Mouse (Mus musculus): ENCODE results near the gene Gal3st4. TPM values are rescaled to one million over a fixed set of nuclear protein-coding genes. Genes with fewer than 3 reads are reported as not detected.

Gal3st4 gene
- polyA plus RNA-seq, 1 experiment = 2.0 TPM

GRCm38 (mm10) chr5:138255353-138256093 is 17.1 kb downstream of the Gal3st4 start, which contains the start of gene Lamtor4:
Gene Lamtor4 (plus strand): TSS chr5:138255482.
- under 1% methylated on average over 38 of the region's 38 CpGs for WGBS
- peak within 1 kb of the TSS; percentile 77 for H3K27ac ChIP-seq (ENCODE audit: insufficient read depth, low read length)

DNA sequence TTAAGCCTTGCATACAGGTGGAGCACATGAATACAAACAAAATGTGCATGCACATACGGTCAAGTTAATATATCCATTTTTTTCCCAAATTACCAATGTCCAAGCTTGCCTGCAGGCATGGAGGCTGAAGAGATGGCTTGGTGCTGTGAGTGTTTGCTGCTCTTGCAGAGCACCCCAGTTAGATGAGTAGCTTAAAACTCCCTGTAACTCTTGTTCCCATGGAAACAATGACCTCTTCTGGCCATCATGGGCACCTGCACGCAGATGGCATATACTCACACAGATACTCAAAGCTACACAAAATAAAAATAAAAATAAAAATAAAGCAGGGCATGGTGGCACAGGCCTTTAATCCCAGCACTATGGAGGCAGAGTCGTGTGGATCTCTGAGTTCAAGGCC is 19.6 kb downstream of the Gal3st4 start:
- WGBS = 95% methylated on average over 3 of the region's 3 CpGs
- Histone ChIP-seq H3K4me1 (ENCODE audit: control insufficient read depth, insufficient read depth, low read length) (no peaks in the 10 kb centered on the region; the same call in 1 of the 2 replicates), H3K4me3 (replicated peaks; ENCODE audit: insufficient read depth, low read depth, low read length) (no peak overlapping the region), H3K27me3 (ENCODE audit: control insufficient read depth, insufficient read depth, low read length) (no peaks in the 10 kb centered on the region), H3K27ac (ENCODE audit: insufficient read depth, low read length) (no peak overlapping the region)
- TF ChIP-seq CTCF (IDR thresholded peaks at IDR 0.05; ENCODE audit: borderline replicate concordance, insufficient read depth, low read depth, low read length) = no peak
- no peak for TF ChIP-seq POLR2A (IDR thresholded peaks at IDR 0.05; ENCODE audit: borderline replicate concordance, insufficient read depth, low read length)
- no peak for DNase-seq

More at GRCm38 (mm10) chr5:138255353-138256093, 17.1 kb downstream of the Gal3st4 start, which contains the start of gene Lamtor4:
- peak; percentile 95 to 99 for DNase-seq
- H3K27me3 ChIP-seq (ENCODE audit: control insufficient read depth, insufficient read depth, low read length) = no peaks in the 10 kb centered on the region
- TF ChIP-seq CTCF (IDR thresholded peaks at IDR 0.05; ENCODE audit: borderline replicate concordance, insufficient read depth, low read depth, low read length) = peak; percentile 38; the same call in 1 of the 2 replicates
- peak; percentile 94 for TF ChIP-seq POLR2A (IDR thresholded peaks at IDR 0.05; ENCODE audit: borderline replicate concordance, insufficient read depth, low read length)
- H3K4me1 ChIP-seq (ENCODE audit: control insufficient read depth, insufficient read depth, low read length) = no peaks in the 10 kb centered on the region; the same call in 1 of the 2 replicates
- H3K4me3 ChIP-seq (replicated peaks; ENCODE audit: insufficient read depth, low read depth, low read length) = peak within 1 kb of the TSS; percentile 91

DNA sequence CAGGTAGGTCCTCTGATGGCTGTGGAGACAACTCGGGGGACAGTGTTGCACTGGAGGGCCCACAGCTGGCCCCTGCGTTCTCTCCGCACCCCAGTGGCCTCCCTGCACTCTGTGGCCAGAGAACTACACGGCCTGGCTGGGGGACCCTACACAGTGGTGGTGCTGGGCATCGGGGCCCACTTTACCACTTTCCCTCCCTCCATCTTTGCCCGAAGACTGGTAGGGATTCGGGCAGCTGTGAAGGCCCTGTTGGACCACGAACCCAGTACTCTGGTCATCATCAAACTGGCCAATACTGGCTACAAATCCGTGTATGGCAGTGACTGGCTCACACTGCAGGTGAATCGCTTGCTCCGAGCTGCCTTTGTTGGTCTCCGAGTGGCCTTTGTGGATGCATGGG is 21.5 kb downstream of the Gal3st4 start:
- no peak for DNase-seq
- WGBS = 82% methylated on average over 12 of the region's 12 CpGs

DNA sequence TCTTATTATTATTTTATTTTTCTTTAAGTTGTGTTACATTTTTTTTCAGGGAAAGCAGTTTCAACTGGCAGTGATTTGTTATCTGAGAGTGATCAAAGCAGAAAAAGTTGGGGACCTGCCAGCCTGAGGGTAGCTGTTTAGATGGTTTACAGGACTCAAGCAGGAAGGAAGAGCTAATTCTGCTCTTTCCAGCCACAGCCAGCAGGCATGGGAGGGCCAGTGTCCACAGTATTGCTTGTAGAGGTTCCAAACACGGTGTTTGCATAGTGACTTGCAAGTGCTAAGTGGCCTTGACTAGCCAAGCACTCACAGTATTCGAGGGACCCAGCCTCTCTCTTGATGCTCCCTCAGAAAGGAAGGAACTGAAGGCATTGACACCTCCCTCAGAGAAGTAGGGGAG is 31.1 kb downstream of the Gal3st4 start:
- DNase-seq = no peak
- no peak overlapping the region for H3K4me3 ChIP-seq (replicated peaks; ENCODE audit: insufficient read depth, low read depth, low read length)
- H3K27me3 ChIP-seq (ENCODE audit: control insufficient read depth, insufficient read depth, low read length) = no peaks in the 10 kb centered on the region
- 38% methylated on average over 2 of the region's 2 CpGs for WGBS
- no peak for TF ChIP-seq POLR2A (IDR thresholded peaks at IDR 0.05; ENCODE audit: borderline replicate concordance, insufficient read depth, low read length)
- no peak for TF ChIP-seq CTCF (IDR thresholded peaks at IDR 0.05; ENCODE audit: borderline replicate concordance, insufficient read depth, low read depth, low read length)
- no peak overlapping the region for H3K27ac ChIP-seq (ENCODE audit: insufficient read depth, low read length)
- H3K4me1 ChIP-seq (ENCODE audit: control insufficient read depth, insufficient read depth, low read length) = no peaks in the 10 kb centered on the region

More for the DNA sequence above, 21.5 kb downstream of the Gal3st4 start:
- Histone ChIP-seq H3K27ac (ENCODE audit: insufficient read depth, low read length) (no peak overlapping the region), H3K27me3 (ENCODE audit: control insufficient read depth, insufficient read depth, low read length) (no peaks in the 10 kb centered on the region), H3K4me3 (replicated peaks; ENCODE audit: insufficient read depth, low read depth, low read length) (no peak overlapping the region), H3K4me1 (ENCODE audit: control insufficient read depth, insufficient read depth, low read length) (no peaks in the 10 kb centered on the region)
- TF ChIP-seq CTCF (IDR thresholded peaks at IDR 0.05; ENCODE audit: borderline replicate concordance, insufficient read depth, low read depth, low read length) (no peak), POLR2A (IDR thresholded peaks at IDR 0.05; ENCODE audit: borderline replicate concordance, insufficient read depth, low read length) (no peak)

- H3K4me3 ChIP-seq (replicated peaks; ENCODE audit: insufficient read depth, low read depth, low read length) = no peak overlapping the region
- H3K27me3 ChIP-seq (ENCODE audit: control insufficient read depth, insufficient read depth, low read length) = no peaks in the 10 kb centered on the region
- TF ChIP-seq CTCF (IDR thresholded peaks at IDR 0.05; ENCODE audit: borderline replicate concordance, insufficient read depth, low read depth, low read length) (no peak), POLR2A (IDR thresholded peaks at IDR 0.05; ENCODE audit: borderline replicate concordance, insufficient read depth, low read length) (no peak)
- no peak for DNase-seq
- H3K27ac ChIP-seq (ENCODE audit: insufficient read depth, low read length) = no peak overlapping the region
- no peaks in the 10 kb centered on the region for H3K4me1 ChIP-seq (ENCODE audit: control insufficient read depth, insufficient read depth, low read length)
Observed at GRCm38 (mm10) chr5:138234224-138234623, 38.4 kb downstream of the Gal3st4 start.

- TF ChIP-seq CTCF (IDR thresholded peaks at IDR 0.05; ENCODE audit: borderline replicate concordance, insufficient read depth, low read depth, low read length) = no peak
- no peak for TF ChIP-seq POLR2A (IDR thresholded peaks at IDR 0.05; ENCODE audit: borderline replicate concordance, insufficient read depth, low read length)
- no peaks in the 10 kb centered on the region for H3K4me1 ChIP-seq (ENCODE audit: control insufficient read depth, insufficient read depth, low read length)
- H3K27me3 ChIP-seq (ENCODE audit: control insufficient read depth, insufficient read depth, low read length) = no peaks in the 10 kb centered on the region
- no peak for DNase-seq
- no peak overlapping the region for H3K4me3 ChIP-seq (replicated peaks; ENCODE audit: insufficient read depth, low read depth, low read length)
- WGBS = 72% methylated on average over 2 of the region's 2 CpGs
- H3K27ac ChIP-seq (ENCODE audit: insufficient read depth, low read length) = no peak overlapping the region
Observed at GRCm38 (mm10) chr5:138233778-138234177, 38.9 kb downstream of the Gal3st4 start.

DNA sequence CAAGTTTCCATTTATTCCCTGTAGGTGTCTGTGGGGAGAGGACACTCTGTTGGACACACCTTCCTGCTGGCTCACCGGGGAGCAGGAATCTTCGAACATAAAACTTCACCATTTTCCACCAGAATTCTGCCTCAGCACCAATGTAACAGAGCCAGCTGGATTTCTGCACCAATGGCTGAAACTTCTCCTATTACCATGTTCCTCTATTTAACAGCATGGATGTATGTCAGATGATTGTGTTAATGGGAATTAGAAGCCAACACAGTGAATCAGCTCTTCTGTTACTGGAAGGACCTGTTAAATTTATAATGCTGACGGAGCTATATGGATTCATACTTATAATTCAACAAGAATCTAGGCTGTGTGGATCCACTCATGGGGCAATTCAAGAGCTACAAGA is 43.1 kb downstream of the Gal3st4 start:
- Histone ChIP-seq H3K4me3 (replicated peaks; ENCODE audit: insufficient read depth, low read depth, low read length) (no peak overlapping the region), H3K27me3 (ENCODE audit: control insufficient read depth, insufficient read depth, low read length) (no peaks in the 10 kb centered on the region), H3K4me1 (ENCODE audit: control insufficient read depth, insufficient read depth, low read length) (no peaks in the 10 kb centered on the region), H3K27ac (ENCODE audit: insufficient read depth, low read length) (no peak overlapping the region)
- TF ChIP-seq CTCF (IDR thresholded peaks at IDR 0.05; ENCODE audit: borderline replicate concordance, insufficient read depth, low read depth, low read length) = no peak
- no peak for TF ChIP-seq POLR2A (IDR thresholded peaks at IDR 0.05; ENCODE audit: borderline replicate concordance, insufficient read depth, low read length)
- no peak for DNase-seq
- WGBS = 92% methylated on average over 3 of the region's 3 CpGs

DNA sequence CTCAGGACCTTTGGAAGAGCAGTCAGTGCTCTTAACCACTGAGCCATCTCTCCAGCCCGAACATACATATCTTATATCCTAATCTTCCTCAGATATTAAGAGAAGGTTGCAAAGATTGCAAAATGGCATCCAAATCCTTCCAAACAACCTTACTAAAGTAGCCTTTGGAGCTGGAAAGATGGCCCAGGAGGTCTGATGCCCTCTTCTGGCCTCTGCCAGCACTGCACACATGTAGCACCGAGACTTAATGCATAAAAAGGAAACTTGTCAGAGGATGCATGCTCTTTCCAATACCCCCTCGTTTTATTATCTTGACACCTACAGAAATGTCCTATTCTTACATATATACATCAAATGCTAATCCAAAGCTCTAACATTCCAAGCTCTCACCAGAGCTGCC is 44.6 kb downstream of the Gal3st4 start:
- no peak for TF ChIP-seq POLR2A (IDR thresholded peaks at IDR 0.05; ENCODE audit: borderline replicate concordance, insufficient read depth, low read length)
- peak; percentile 39; the same call in 1 of the 2 replicates for TF ChIP-seq CTCF (IDR thresholded peaks at IDR 0.05; ENCODE audit: borderline replicate concordance, insufficient read depth, low read depth, low read length)
- no peaks in the 10 kb centered on the region for H3K4me1 ChIP-seq (ENCODE audit: control insufficient read depth, insufficient read depth, low read length)
- H3K4me3 ChIP-seq (replicated peaks; ENCODE audit: insufficient read depth, low read depth, low read length) = no peak overlapping the region
- 54% methylated on average over 3 of the region's 3 CpGs for WGBS
- no peak overlapping the region for H3K27ac ChIP-seq (ENCODE audit: insufficient read depth, low read length)
- H3K27me3 ChIP-seq (ENCODE audit: control insufficient read depth, insufficient read depth, low read length) = no peaks in the 10 kb centered on the region; the same call in 1 of the 2 replicates
- no peak for DNase-seq

Measured in cerebellum, adult 2 months (tissue).